Mouse (Mus musculus): ENCODE data around the gene Tmprss13. TPM values are rescaled to one million over a fixed set of nuclear protein-coding genes. Genes with fewer than 3 reads are reported as not detected.

Gene Tmprss13
- total and polyA plus RNA-seq, 3 experiments, result not detected

GRCm38 (mm10) chr9:45274218-45274617 is 44.7 kb upstream of the Tmprss13 start:
- DNase-seq (ENCODE audit: extremely low read depth), result peak; percentile 70
- Histone ChIP-seq H3K4me1 (ENCODE audit: control insufficient read depth in 1 of 2, insufficient read depth in 2 of 2) (peaks cover 14 to 76% of the 10 kb centered on the region in 2 experiments), H3K27me3 (replicated peaks) (no peaks in the 10 kb centered on the region), H3K4me3 (replicated peaks in 1 of 3; ENCODE audit: low read depth in 2 of 3, low read length in 2 of 3, poor library complexity in 1 of 3) (no peak overlapping the region), H3K9ac (ENCODE audit: insufficient read depth, low read depth) (no peak overlapping the region), H3K4me2 (ENCODE audit: insufficient read depth, low read depth, poor library complexity, severe bottlenecking) (no peak overlapping the region), H3K9me3 (replicated peaks; ENCODE audit: low read length) (no peaks in the 10 kb centered on the region), H3K27ac (ENCODE audit: insufficient read depth, low read depth) (no peak overlapping the region), H3K36me3 (replicated peaks in 1 of 2; ENCODE audit: control insufficient read depth in 1 of 2, insufficient read depth in 1 of 2, low read length in 1 of 2) (no peaks in the 10 kb centered on the region), H3K79me2 (replicated peaks; ENCODE audit: control insufficient read depth, extremely low read depth, insufficient read depth, poor library complexity, severe bottlenecking) (no peaks in the 10 kb centered on the region)
- in situ Hi-C loops (cut with MboI; ENCODE audit: low pct_ligation_motif_present, low pct_unique_long_range_greater_than_20kb, low sequenced_read_pairs), result no loop called here
- TF ChIP-seq POLR2A (IDR thresholded peaks at IDR 0.05; ENCODE audit: low read depth, low read length) (no peak), BHLHE40 (IDR thresholded peaks at IDR 0.05; ENCODE audit: low read depth, low read length) (no peak), HCFC1 (IDR thresholded peaks at IDR 0.05; ENCODE audit: low read depth, low read length) (no peak), ETS1 (conservative IDR thresholded peaks at IDR 0.05; ENCODE audit: low read depth, low read length) (0 out of 2 replicates have a peak, but pooled peaks have one; percentile 24), TCF12 (IDR thresholded peaks at IDR 0.05; ENCODE audit: low read depth, low read length) (0 out of 2 replicates have a peak, but pooled peaks have one; percentile 20), TBP (conservative IDR thresholded peaks at IDR 0.05; ENCODE audit: low read depth, low read length) (no peak), MAFK (IDR thresholded peaks at IDR 0.05; ENCODE audit: insufficient replicate concordance, low read length) (no peak), ZC3H11A (IDR thresholded peaks at IDR 0.05; ENCODE audit: low read depth, low read length) (no peak), CHD2 (IDR thresholded peaks at IDR 0.05; ENCODE audit: low read length) (no peak), CTCF (conservative IDR thresholded peaks at IDR 0.05 in 1 of 2, IDR thresholded peaks at IDR 0.05 in 1 of 2; ENCODE audit: low read depth in 2 of 2, low read length in 2 of 2) (no peak), ZMIZ1 (IDR thresholded peaks at IDR 0.05; ENCODE audit: low read depth, low read length) (no peak), MAZ (IDR thresholded peaks at IDR 0.05; ENCODE audit: low read depth, low read length) (0 out of 2 replicates have a peak, but pooled peaks have one; percentile 15), MXI1 (IDR thresholded peaks at IDR 0.05; ENCODE audit: low read depth, low read length) (no peak), RCOR1 (conservative IDR thresholded peaks at IDR 0.05; ENCODE audit: low read depth, low read length) (no peak), ELF1 (IDR thresholded peaks at IDR 0.05; ENCODE audit: low read depth, low read length) (0 out of 2 replicates have a peak, but pooled peaks have one; percentile 2), NELFE (IDR thresholded peaks at IDR 0.05; ENCODE audit: low read depth, low read length) (no peak), CHD1 (IDR thresholded peaks at IDR 0.05; ENCODE audit: low read depth, low read length) (no peak), IRF4 (IDR thresholded peaks at IDR 0.05; ENCODE audit: low read depth, low read length) (no peak)
- dilution Hi-C loops (cut with MboI; ENCODE audit: extremely low pct_ligation_motif_present, extremely low pct_unique_long_range_greater_than_20kb, low sequenced_read_pairs), result no loop called here

DNA sequence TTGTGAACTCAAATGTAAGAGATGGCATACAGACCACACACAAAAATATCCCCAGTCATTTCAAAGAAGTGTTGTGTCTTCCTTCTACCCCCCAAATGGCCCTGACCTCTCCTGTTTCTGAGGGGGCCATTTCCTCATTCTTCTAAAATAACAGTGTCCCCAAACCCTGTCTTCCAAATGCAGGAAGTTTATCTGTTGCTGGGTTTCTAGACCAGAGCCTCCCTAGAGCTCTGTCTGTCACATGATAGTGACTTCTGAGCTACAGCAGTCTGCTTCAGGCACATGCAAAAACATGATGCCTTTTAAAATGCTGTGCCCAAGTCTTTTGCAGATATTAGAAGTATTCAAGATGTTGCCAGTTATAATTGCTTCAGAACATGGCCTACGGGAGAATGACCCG is 44.3 kb upstream of the Tmprss13 start:
- no peak overlapping the region for H3K27ac ChIP-seq (ENCODE audit: insufficient read depth, low read depth)
- no peaks in the 10 kb centered on the region for H3K27me3 ChIP-seq (replicated peaks)
- no peaks in the 10 kb centered on the region for H3K79me2 ChIP-seq (replicated peaks; ENCODE audit: control insufficient read depth, extremely low read depth, insufficient read depth, poor library complexity, severe bottlenecking)
- no peaks in the 10 kb centered on the region for H3K9me3 ChIP-seq (replicated peaks; ENCODE audit: low read length)
- dilution Hi-C loops (cut with MboI; ENCODE audit: extremely low pct_ligation_motif_present, extremely low pct_unique_long_range_greater_than_20kb, low sequenced_read_pairs) (no loop called here), in situ Hi-C loops (cut with MboI; ENCODE audit: low pct_ligation_motif_present, low pct_unique_long_range_greater_than_20kb, low sequenced_read_pairs) (no loop called here)
- peaks cover 14 to 76% of the 10 kb centered on the region in 2 experiments for H3K4me1 ChIP-seq (ENCODE audit: control insufficient read depth in 1 of 2, insufficient read depth in 2 of 2)
- no peaks in the 10 kb centered on the region for H3K36me3 ChIP-seq (replicated peaks in 1 of 2; ENCODE audit: control insufficient read depth in 1 of 2, insufficient read depth in 1 of 2, low read length in 1 of 2)
- H3K9ac ChIP-seq (ENCODE audit: insufficient read depth, low read depth), result no peak overlapping the region
- TF ChIP-seq POLR2A (IDR thresholded peaks at IDR 0.05; ENCODE audit: low read depth, low read length) (no peak), BHLHE40 (IDR thresholded peaks at IDR 0.05; ENCODE audit: low read depth, low read length) (peak; percentile 48; the same call in 1 of the 2 replicates), ELF1 (IDR thresholded peaks at IDR 0.05; ENCODE audit: low read depth, low read length) (0 out of 2 replicates have a peak, but pooled peaks have one; percentile 12), ZNF384 (IDR thresholded peaks at IDR 0.05; ENCODE audit: low read depth, low read length) (no peak)
- no peak for DNase-seq (ENCODE audit: extremely low read depth)
- H3K4me2 ChIP-seq (ENCODE audit: insufficient read depth, low read depth, poor library complexity, severe bottlenecking), result no peak overlapping the region
- no peak overlapping the region for H3K4me3 ChIP-seq (replicated peaks in 1 of 3; ENCODE audit: low read depth in 2 of 3, low read length in 2 of 3, poor library complexity in 1 of 3)

Data from CH12.LX (cell line).